ENCODE assay signal across 8 mouse cellular contexts in the genomic region with DNA sequence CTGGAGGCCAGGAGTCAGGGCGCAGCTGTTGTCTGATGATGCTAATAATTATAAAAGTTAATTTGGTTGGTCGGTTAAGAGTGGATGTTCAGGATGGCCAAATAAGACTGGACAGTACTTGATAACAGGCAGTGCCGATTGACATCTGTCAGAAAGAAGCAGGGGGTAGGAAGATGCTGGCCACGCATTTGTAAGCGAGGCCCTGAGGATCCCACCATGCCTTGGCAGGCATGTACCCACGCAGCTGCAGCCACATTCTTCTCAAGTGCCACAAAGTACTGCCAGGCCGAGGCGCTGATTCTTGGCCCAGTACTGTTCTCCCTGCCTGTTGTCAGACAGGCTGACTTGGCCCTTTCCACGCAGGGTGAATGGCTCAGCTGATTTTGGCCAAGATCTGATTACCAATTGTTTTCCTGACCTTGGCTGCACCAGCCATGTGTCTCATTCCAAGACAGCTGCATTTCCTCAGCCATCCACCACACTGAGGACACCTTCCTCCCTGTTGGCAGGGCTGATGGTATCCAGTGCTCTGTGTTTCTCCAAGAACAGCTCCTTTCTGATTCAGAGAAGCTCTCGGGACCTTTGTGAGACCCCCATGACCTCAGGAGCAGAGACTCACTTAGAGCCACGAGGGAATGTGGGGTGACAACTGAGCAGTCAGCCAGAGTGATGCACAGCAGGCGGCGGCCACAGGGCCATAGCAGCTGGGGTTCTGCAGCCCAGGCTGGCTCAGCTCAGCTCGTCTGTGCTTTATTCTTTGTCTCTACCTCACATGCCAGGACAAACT. TPM values are rescaled to one million over a fixed set of nuclear protein-coding genes. Genes with fewer than 3 reads are reported as not detected.
DNase-seq lines count a peak whose midpoint lies in the region; ATAC-seq lines count a peak whose summit lies in the region.

No protein-coding gene starts in this region.

- peak; percentile 57 for ATAC-seq in frontal cortex, adult (ENCODE audit: low TSS enrichment)

- H3K9me3 ChIP-seq in midbrain, embryonic 10.5 days (replicated peaks): no peaks in the 10 kb centered on the region

- no peaks in the 10 kb centered on the region for H3K27me3 ChIP-seq in midbrain, embryonic 10.5 days (ENCODE audit: low read depth, poor library complexity, severe bottlenecking)

- no peak for DNase-seq in frontal cortex, postnatal 10 days (ENCODE audit: low spot score in 2 of 2)
- peak; percentile 83 for DNase-seq in brain, adult 2 months (ENCODE audit: low read depth, low spot score)
- peak; percentile 4 for DNase-seq in heart, postnatal 25 days (ENCODE audit: low spot score)
- DNase-seq in midbrain, embryonic 10.5 days (ENCODE audit: low spot score): no peak
- no peak for DNase-seq in left cerebral cortex, postnatal 25 days (ENCODE audit: low spot score in 2 of 2)
- no peak for DNase-seq in urinary bladder, adult 18-20 months (ENCODE audit: low spot score in 2 of 2)
- no peak for DNase-seq in thymus, postnatal 0 days (ENCODE audit: low spot score)

- H3K4me3 ChIP-seq in midbrain, embryonic 10.5 days: no peak overlapping the region

- WGBS in midbrain, embryonic 10.5 days: 61% methylated on average over 14 of the region's 14 CpGs

- peaks cover 23% of the 10 kb centered on the region for H3K4me1 ChIP-seq in midbrain, embryonic 10.5 days

- H3K36me3 ChIP-seq in midbrain, embryonic 10.5 days: no peaks in the 10 kb centered on the region

- H3K27ac ChIP-seq in midbrain, embryonic 10.5 days (replicated peaks): peak overlapping the region; percentile 69

- intact Hi-C loops in heart, postnatal 25 days (cut with DNase I): no loop called here
- intact Hi-C loops in left cerebral cortex, postnatal 25 days (cut with DNase I): no loop called here

RNA-seq across cellular contexts. Expression of a gene that starts 53.5 kb away (rescaled TPM):
- not detected for total RNA-seq in heart, postnatal 25 days (2021)
- polyA plus RNA-seq in midbrain, embryonic 10.5 days (2016; fragmentation: Nextera tagmentation; extraction: Ambion mirVana): 3.0 and 4.7 TPM in 2 replicates
- 1 to 10 TPM; 4.0 to 4.2 TPM for total RNA-seq in left cerebral cortex, postnatal 25 days (2021)
- 0.56 and 0.66 TPM in 2 replicates for polyA plus RNA-seq in thymus, postnatal 0 days (2015; fragmentation: Nextera tagmentation; extraction: Ambion mirVana)

Comparison
In these comparisons a context has a peak if more than half of its experiments do, and no peak if none do; other contexts are left out.
1. DNase-seq: peak in brain, adult 2 months (single experiment) and heart, postnatal 25 days (single experiment); none in frontal cortex, postnatal 10 days (0 of 2), midbrain, embryonic 10.5 days (single experiment), left cerebral cortex, postnatal 25 days (0 of 2), urinary bladder, adult 18-20 months (0 of 2) and thymus, postnatal 0 days (single experiment).
2. RNA of a gene that starts 53.5 kb away (total RNA-seq): 4.0 to 4.2 TPM in left cerebral cortex, postnatal 25 days; not detected in heart, postnatal 25 days; every median in the first group is over 4 times any median in the second.